ENCODE assay signal across 10 mouse cellular contexts in genomic region chr17:42975312-42975996, GRCm38 (mm10). TPM values are rescaled to one million over a fixed set of nuclear protein-coding genes. Genes with fewer than 3 reads are reported as not detected.
DNase-seq lines count a peak whose midpoint lies in the region; ATAC-seq and TF ChIP-seq lines count a peak whose summit lies in the region.
"Had no signal": no experiment of that assay in that cellular context is flagged by ENCODE, and none has a peak within 500 bp of the region (broad histone marks: within the 10 kb centered on the region; RNA-seq: fewer than 3 reads in every experiment).

No protein-coding gene starts in this region.

- H3K4me2 ChIP-seq in heart, embryonic 13.5 days = peak overlapping the region; percentile 26
- H3K4me2 ChIP-seq in embryonic facial prominence, embryonic 14.5 days (ENCODE audit: low read depth, low read length) = 0 out of 2 replicates have a peak overlapping the region, but pooled peaks have one; percentile 10
- peak overlapping the region; percentile 37; the same call in 1 of the 2 replicates for H3K4me2 ChIP-seq in lung, embryonic 14.5 days
- no peak overlapping the region for H3K4me2 ChIP-seq in forebrain, embryonic 15.5 days (replicated peaks)
- H3K4me2 ChIP-seq: limb, embryonic 15.5 days had no signal

- no peak overlapping the region for H3K9ac ChIP-seq in heart, embryonic 13.5 days
- no peak overlapping the region for H3K9ac ChIP-seq in heart, adult 2 months (ENCODE audit: low read depth, low read length)
- H3K9ac ChIP-seq in embryonic facial prominence, embryonic 14.5 days (ENCODE audit: low read depth, low read length) = no peak overlapping the region
- H3K9ac ChIP-seq in lung, embryonic 14.5 days = no peak overlapping the region
- H3K9ac ChIP-seq in forebrain, embryonic 15.5 days (replicated peaks) = no peak overlapping the region
- H3K9ac ChIP-seq: limb, embryonic 15.5 days had no signal

- H3K9me3 ChIP-seq in heart, embryonic 13.5 days = 0 out of 2 replicates have a peak, but pooled peaks cover 3% of the 10 kb centered on the region
- H3K9me3 ChIP-seq in embryonic facial prominence, embryonic 14.5 days (ENCODE audit: control insufficient read depth, low read length) = no peaks in the 10 kb centered on the region
- H3K9me3 ChIP-seq in lung, embryonic 14.5 days (ENCODE audit: low read depth, low read length) = no peaks in the 10 kb centered on the region
- no peaks in the 10 kb centered on the region for H3K9me3 ChIP-seq in forebrain, embryonic 15.5 days
- H3K9me3 ChIP-seq: limb, embryonic 15.5 days had no signal

- H3K27ac ChIP-seq in heart, embryonic 13.5 days (replicated peaks) = peak overlapping the region; percentile 53
- no peak overlapping the region for H3K27ac ChIP-seq in heart, adult 2 months
- no peak overlapping the region; the same call in 1 of the 2 replicates for H3K27ac ChIP-seq in embryonic facial prominence, embryonic 14.5 days (replicated peaks; ENCODE audit: low read depth, low read length)
- peak overlapping the region; percentile 72 for H3K27ac ChIP-seq in lung, embryonic 14.5 days (ENCODE audit: low read depth)
- no peak overlapping the region for H3K27ac ChIP-seq in forebrain, embryonic 15.5 days (replicated peaks)
- H3K27ac ChIP-seq: limb, embryonic 15.5 days had no signal

- WGBS in heart, embryonic 13.5 days = 46% methylated on average over 18 of the region's 18 CpGs
- WGBS in heart, adult 2 months = 32% methylated on average over 18 of the region's 18 CpGs
- WGBS in embryonic facial prominence, embryonic 14.5 days = 61% methylated on average over 18 of the region's 18 CpGs
- 25% methylated on average over 18 of the region's 18 CpGs for WGBS in lung, embryonic 14.5 days
- 85% methylated on average over 18 of the region's 18 CpGs for WGBS in forebrain, embryonic 15.5 days

- DNase-seq in heart, adult 2 months = no peak
- peak; percentile 49 for DNase-seq in 416B (ENCODE audit: low read depth)
- DNase-seq in embryonic facial prominence, embryonic 14.5 days (ENCODE audit: low spot score) = peak; percentile 79
- DNase-seq in lung, embryonic 14.5 days = peak; percentile 87
- DNase-seq in right cerebral cortex, postnatal 25 days = no peak
- DNase-seq: thymus, postnatal 25 days had no signal

- no peak for TF ChIP-seq POLR2A in heart, adult 2 months (IDR thresholded peaks at IDR 0.05; ENCODE audit: insufficient read depth, low read depth, low read length)

- ATAC-seq in heart, embryonic 13.5 days (ENCODE audit: extremely low read depth, insufficient number of reproducible peaks, low FRiP score, low TSS enrichment) = no peak; the same call in 1 of the 2 replicates
- ATAC-seq in embryonic facial prominence, embryonic 14.5 days (ENCODE audit: low read depth) = peak; percentile 80; the same call in 1 of the 2 replicates
- ATAC-seq in lung, embryonic 14.5 days (ENCODE audit: insufficient read depth) = peak; percentile 89
- ATAC-seq in forebrain, embryonic 15.5 days (replicated peaks) = no peak
- no peak for ATAC-seq in frontal cortex, adult (ENCODE audit: low TSS enrichment)

- peaks cover 9% of the 10 kb centered on the region for H3K4me1 ChIP-seq in heart, embryonic 13.5 days
- no peaks in the 10 kb centered on the region for H3K4me1 ChIP-seq in heart, adult 2 months (ENCODE audit: control insufficient read depth, insufficient read depth, low read length)
- H3K4me1 ChIP-seq in embryonic facial prominence, embryonic 14.5 days (ENCODE audit: control insufficient read depth, insufficient read depth, low read length) = no peaks in the 10 kb centered on the region
- 0 out of 2 replicates have a peak, but pooled peaks cover 3% of the 10 kb centered on the region for H3K4me1 ChIP-seq in lung, embryonic 14.5 days (ENCODE audit: insufficient read depth)
- no peaks in the 10 kb centered on the region for H3K4me1 ChIP-seq in forebrain, embryonic 15.5 days
- H3K4me1 ChIP-seq: limb, embryonic 15.5 days had no signal

- H3K27me3 ChIP-seq in heart, embryonic 13.5 days (replicated peaks) = no peaks in the 10 kb centered on the region
- H3K27me3 ChIP-seq in heart, adult 2 months (ENCODE audit: control insufficient read depth, insufficient read depth, low read length) = no peaks in the 10 kb centered on the region
- H3K27me3 ChIP-seq in embryonic facial prominence, embryonic 14.5 days (replicated peaks; ENCODE audit: control insufficient read depth, insufficient read depth, low read length) = no peaks in the 10 kb centered on the region
- no peaks in the 10 kb centered on the region for H3K27me3 ChIP-seq in lung, embryonic 14.5 days (ENCODE audit: insufficient read depth, low read length)
- no peaks in the 10 kb centered on the region for H3K27me3 ChIP-seq in forebrain, embryonic 15.5 days
- H3K27me3 ChIP-seq: limb, embryonic 15.5 days had no signal

- no peak overlapping the region for H3K4me3 ChIP-seq in heart, embryonic 13.5 days
- no peak overlapping the region for H3K4me3 ChIP-seq in heart, adult 2 months
- no peak overlapping the region for H3K4me3 ChIP-seq in embryonic facial prominence, embryonic 14.5 days (ENCODE audit: low read depth, low read length)
- no peak overlapping the region for H3K4me3 ChIP-seq in lung, embryonic 14.5 days (ENCODE audit: low read depth, low read length)
- no peak overlapping the region for H3K4me3 ChIP-seq in forebrain, embryonic 15.5 days
- H3K4me3 ChIP-seq: limb, embryonic 15.5 days had no signal

- no peaks in the 10 kb centered on the region for H3K36me3 ChIP-seq in heart, embryonic 13.5 days
- no peaks in the 10 kb centered on the region for H3K36me3 ChIP-seq in heart, adult 2 months (ENCODE audit: control insufficient read depth, insufficient read depth, low read length)
- H3K36me3 ChIP-seq in embryonic facial prominence, embryonic 14.5 days (ENCODE audit: control insufficient read depth, insufficient read depth, low read length) = no peaks in the 10 kb centered on the region
- no peaks in the 10 kb centered on the region for H3K36me3 ChIP-seq in lung, embryonic 14.5 days (ENCODE audit: insufficient read depth)
- H3K36me3 ChIP-seq in forebrain, embryonic 15.5 days = no peaks in the 10 kb centered on the region
- H3K36me3 ChIP-seq: limb, embryonic 15.5 days had no signal

- no peak for TF ChIP-seq CTCF in heart, adult 2 months (IDR thresholded peaks at IDR 0.05)
- TF ChIP-seq CTCF in lung, embryonic 14.5 days (IDR thresholded peaks at IDR 0.05; ENCODE audit: low read depth) = no peak

- no peaks in the 10 kb centered on the region for H3K79me2 ChIP-seq in heart, adult 2 months (replicated peaks; ENCODE audit: control insufficient read depth, insufficient read depth, low read length)

- intact Hi-C loops in heart, adult 2 months (cut with DNase I) = no loop called here

- no peak for TF ChIP-seq EP300 in heart, adult 2 months (IDR thresholded peaks at IDR 0.05; ENCODE audit: insufficient read depth, low read depth, low read length)

RNA-seq across cellular contexts. Expression of gene Tnfrsf21, which starts 40.9 kb away (rescaled TPM):
- polyA plus RNA-seq in heart, embryonic 13.5 days (2015; fragmentation: Nextera tagmentation; extraction: Ambion mirVana) = 9.6 and 10.4 TPM in 2 replicates
- 10 to 100 TPM in 1 of 2 experiments, 1 to 10 TPM in 1; 9.2 to 14.2 TPM for total RNA-seq in heart, adult 2 months (2021)
- 14.6 and 19.6 TPM in 2 replicates for polyA plus RNA-seq in heart, adult 2 months (2012; rRNA removed)
- 26.0 and 29.3 TPM in 2 replicates for polyA plus RNA-seq in embryonic facial prominence, embryonic 14.5 days (2014; fragmentation: Nextera tagmentation; extraction: Ambion mirVana)
- polyA plus RNA-seq in lung, embryonic 14.5 days (2014; fragmentation: Nextera tagmentation; extraction: Ambion mirVana) = 39.6 and 41.1 TPM in 2 replicates
- polyA plus RNA-seq in forebrain, embryonic 15.5 days (2015; fragmentation: Nextera tagmentation; extraction: Ambion mirVana) = 57.1 and 59.6 TPM in 2 replicates

Comparison
In these comparisons a context has a peak if more than half of its experiments do, and no peak if none do; other contexts are left out.
1. H3K27ac ChIP-seq: peak in heart, embryonic 13.5 days (single experiment) and lung, embryonic 14.5 days (single experiment); none in heart, adult 2 months (single experiment), embryonic facial prominence, embryonic 14.5 days (single experiment) and forebrain, embryonic 15.5 days (single experiment).
2. ATAC-seq: peak in embryonic facial prominence, embryonic 14.5 days (single experiment) and lung, embryonic 14.5 days (single experiment); none in heart, embryonic 13.5 days (single experiment), forebrain, embryonic 15.5 days (single experiment) and frontal cortex, adult (single experiment).
3. DNase-seq: peak in 416B (single experiment), embryonic facial prominence, embryonic 14.5 days (single experiment) and lung, embryonic 14.5 days (single experiment); none in heart, adult 2 months (0 of 2) and right cerebral cortex, postnatal 25 days (single experiment).